Mouse (Mus musculus) right cerebral cortex, postnatal 25 days (tissue): ENCODE results near the gene Cyp4v3.

ENCODE experiments used
- DNase-seq: peaks from one replicate; pipeline ENCODE4 v3.0.0; 2022

Gene Cyp4v3

DNA sequence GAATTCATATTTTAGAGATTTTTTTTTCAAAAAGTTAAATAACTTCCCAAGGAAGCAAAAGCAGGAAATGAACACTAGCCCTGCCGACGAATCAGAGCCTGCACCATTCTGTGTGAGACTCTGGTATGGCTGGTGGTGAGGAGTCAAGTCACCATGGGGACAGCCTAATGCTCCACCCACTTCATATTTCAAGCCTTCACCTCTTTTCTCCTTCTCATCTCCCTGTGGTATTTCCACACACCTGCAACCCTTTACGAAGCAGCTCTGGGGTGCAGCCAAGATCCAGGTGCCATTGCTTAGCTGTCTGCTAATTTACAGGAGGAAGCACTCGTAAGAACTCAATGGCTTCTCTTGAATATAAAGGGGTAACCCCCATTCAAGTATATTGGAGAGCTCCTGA lies 22.0 kb downstream of the Cyp4v3 start:
- no peak for DNase-seq

DNA sequence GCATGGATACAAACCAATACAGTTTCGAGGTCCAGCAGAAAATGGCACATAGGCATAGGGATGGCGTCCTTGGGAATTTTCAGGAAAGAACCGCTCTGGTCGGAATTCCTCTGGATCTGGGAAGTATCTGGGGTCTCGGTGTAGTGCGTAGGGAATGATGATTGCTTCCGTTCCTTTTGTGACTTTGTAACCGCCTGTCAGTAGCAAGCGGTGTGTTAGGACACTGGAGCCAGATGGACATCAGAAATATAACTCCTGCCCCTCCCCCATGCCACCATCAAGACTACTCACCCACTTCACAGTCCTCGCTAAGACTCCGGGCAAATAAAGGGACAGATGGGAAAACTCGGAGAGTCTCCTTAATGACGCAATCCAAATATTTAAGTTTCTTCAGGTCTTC lies 24.6 kb downstream of the Cyp4v3 start, which contains the start of gene Gm45753:
Gm45753 (minus strand) TSS at position 101 of the 400 bp plus-strand sequence.
- DNase-seq: no peak

DNA sequence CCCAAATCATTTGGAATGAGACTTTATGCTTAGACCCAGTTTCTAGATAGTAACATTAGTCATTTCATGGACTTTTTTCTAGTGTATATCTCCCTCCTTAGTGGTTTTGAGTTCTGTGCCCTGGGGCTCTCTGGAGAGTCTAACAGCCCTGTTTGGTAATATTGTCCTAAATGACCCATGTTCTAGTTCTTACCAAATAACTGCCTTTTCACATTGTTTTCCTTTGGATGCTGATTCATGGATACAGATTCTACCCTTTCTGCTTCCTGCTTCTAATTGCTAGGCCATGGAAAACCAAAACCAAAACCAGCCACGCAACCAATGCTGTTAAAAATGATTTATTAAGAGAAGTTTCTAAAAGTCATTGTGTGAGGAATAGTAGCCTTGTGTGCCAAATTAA lies 27.5 kb downstream of the Cyp4v3 start:
- DNase-seq: no peak

DNA sequence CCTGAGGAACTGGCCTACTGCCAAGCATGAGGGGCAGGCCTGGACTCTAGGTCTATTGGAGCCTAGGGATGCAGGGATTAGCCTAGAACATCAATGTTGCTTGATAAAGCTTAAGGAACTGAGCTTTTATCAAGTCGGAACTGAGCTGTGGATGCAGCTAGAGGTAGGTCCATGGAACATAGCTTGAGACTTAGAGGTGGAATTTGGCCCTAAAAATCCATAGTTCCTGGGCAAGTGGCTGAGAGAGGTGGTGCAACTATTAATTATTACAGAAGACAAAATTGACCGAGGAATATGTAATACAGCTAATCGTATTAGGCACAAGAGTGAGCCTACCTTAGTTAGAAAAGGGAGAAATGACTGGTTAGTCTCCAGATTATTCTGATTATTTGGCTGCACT lies 28.7 kb downstream of the Cyp4v3 start:
- DNase-seq: no peak

DNA sequence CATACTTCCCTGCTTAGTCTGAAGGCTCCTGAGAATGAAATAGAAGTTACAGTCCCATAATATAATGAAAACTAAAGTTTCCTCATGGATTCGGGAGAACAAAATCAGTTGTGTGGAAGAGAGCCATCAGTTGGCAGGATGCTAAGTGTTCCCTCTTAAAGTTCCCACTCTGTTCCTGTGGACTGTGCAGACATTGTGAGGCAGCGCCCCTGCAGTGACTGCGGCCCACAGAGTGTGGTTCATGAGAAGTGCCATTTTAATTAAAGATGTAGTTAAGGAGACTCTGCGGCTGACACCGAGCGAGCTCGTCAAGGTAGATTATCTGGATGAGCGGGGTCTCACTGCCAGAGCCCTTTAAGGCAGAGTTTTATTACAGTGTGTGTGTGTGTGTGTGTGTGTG lies 30.6 kb downstream of the Cyp4v3 start:
- DNase-seq: no peak

DNA sequence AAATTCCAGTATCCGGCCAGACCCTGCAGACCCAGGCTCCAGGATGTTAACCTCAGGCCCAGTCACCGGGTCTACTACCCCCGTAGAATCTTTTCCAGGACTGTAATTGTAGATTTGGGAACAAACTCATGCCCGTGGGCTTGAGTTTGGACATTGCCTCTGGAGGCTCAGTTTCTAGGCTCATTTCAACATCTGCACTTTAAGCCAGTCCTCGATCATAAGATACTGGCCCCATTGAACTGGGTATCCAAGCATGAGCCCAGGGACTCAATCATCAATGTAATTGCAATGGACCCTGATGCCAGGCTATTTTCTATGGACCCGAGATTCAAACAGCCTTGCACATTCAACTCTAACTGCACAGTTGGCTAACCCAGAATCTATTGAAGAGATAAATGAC lies 37.7 kb downstream of the Cyp4v3 start:
- DNase-seq: no peak

DNA sequence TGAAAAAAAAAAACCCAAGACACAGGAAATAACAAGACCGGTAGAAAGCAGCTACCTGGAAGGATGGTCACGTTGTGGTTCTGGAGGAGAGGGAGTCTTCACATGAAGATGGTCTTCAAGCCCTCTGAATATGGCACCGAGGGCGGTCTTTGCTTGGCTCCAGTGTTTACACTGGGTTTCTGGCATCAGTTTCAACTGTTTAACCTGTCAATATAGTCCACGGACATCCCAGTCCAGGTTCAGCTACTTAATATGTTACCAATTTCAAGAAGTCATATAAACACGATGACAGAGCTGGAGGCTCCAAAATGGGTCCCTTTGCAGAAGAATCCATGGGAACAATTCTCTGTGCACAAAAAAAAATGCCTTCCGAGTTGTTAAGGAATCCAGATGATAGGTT lies 38.3 kb downstream of the Cyp4v3 start, which contains the start of gene Klkb1:
Klkb1 (minus strand) TSS at position 173 of the 400 bp plus-strand sequence.
- DNase-seq: no peak

DNA sequence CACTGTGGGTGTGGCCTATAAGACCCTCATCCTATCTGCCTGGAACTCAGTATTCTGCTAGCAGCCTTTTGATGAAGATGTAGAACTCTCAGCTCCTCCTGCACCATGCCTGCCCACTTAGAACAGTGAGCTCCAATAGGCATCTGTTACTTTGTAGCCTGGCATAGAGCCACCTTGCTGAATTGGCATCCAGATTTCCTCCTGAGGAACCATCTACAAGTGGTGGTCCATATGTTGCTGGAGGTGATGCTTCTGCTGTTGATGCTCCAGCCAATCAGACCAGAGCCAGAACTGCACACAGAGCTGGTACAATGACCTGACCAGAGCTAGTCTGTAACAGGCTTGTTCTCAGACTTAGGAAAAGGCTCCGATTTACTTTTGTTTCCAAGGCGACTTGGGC lies 41.2 kb downstream of the Cyp4v3 start:
- no peak for DNase-seq

DNA sequence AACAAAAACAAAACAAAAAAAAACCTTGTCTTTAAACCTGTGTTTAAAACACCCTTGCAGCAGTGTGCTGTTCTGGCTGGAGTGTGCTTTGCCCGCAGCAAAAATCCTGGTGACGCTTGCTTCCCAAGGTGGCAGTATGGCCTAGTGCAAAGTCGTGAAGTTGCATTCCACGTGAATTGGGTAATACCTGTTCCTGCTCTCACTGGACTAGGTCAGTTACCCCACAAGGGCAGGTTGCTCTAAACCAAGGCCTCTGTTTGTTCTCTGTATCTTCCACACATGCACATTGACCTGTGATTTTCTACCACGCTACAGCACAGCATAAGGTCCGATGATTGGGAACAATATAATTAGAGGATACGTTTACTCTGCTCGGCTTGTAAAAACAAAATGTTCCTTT lies 51.4 kb downstream of the Cyp4v3 start:
- no peak for DNase-seq

DNA sequence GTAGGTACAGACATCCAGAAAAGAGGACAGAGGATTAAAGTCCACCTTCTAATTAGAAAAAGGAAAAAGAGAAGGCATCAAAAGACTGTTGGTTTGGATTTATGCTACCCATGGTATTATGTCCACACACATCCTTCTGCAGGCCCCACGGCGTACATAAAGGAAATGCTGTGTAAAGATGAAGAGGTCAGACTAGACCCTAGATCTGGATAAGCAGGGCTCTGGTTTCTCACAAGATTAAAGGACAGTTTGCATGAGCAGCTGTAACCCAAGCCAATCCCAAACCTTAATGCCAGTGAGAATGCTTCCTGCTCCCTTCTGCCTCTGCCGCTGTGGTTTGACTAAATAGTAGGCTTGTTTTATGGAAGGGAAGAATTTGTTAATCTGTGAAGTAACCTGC lies 55.6 kb downstream of the Cyp4v3 start:
- DNase-seq: no peak

DNA sequence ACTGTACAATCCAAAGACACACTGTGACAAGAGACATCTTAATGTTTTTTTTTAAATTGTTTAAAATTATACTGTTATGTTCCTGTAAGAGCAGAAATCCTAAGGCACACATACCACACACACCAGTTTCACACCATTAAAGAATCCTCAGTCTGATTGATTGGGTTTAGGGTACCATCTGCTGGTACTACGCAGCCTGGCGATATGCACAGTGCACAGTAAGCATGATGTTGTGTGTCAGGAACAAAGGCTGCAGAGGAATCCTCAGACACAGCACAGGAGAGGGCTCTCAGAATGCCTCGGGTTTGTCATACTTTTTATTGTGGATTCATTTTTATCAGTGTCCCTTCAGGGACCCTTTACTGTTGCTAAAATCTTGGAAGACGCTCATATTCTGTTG lies 58.7 kb downstream of the Cyp4v3 start:
- DNase-seq: no peak

DNA sequence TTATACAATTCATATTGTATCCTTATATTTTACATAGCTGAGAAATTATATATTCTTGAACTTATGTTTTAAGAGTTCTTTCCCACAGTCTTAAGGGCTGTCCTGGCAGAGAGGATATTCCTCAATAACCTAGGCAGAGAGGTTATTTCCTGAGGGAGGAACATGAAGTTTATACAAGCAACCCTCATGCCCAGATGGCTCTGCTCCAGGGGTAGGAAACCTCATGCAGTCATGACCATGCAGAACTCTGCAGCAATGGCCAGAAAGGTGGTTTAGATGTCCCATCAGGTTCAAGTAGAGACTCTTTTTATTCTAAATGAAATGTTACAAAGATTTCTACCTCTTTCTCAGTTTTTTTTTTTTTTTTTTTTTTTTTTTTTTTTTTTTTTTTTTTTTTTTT lies 64.0 kb downstream of the Cyp4v3 start:
- no peak for DNase-seq

DNA sequence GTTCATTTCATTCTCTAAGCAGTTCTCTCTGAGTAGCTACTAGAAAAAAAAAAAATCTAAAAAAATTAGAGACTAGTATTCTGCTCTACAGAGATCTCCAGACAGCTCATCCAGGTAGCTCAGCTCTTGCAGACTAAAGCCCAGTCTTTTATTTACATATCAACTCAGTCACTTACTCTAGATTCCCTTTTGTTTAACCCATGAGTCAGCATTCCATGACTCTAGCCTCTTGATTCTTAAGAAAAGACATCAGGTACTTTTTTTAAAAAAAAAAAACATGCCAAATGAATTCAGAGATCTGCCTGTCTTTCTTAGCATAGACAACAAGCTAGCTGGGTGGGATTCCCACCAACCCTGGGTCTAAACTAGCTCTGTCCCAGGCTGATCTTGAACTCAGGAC lies 64.5 kb downstream of the Cyp4v3 start:
- no peak for DNase-seq

DNA sequence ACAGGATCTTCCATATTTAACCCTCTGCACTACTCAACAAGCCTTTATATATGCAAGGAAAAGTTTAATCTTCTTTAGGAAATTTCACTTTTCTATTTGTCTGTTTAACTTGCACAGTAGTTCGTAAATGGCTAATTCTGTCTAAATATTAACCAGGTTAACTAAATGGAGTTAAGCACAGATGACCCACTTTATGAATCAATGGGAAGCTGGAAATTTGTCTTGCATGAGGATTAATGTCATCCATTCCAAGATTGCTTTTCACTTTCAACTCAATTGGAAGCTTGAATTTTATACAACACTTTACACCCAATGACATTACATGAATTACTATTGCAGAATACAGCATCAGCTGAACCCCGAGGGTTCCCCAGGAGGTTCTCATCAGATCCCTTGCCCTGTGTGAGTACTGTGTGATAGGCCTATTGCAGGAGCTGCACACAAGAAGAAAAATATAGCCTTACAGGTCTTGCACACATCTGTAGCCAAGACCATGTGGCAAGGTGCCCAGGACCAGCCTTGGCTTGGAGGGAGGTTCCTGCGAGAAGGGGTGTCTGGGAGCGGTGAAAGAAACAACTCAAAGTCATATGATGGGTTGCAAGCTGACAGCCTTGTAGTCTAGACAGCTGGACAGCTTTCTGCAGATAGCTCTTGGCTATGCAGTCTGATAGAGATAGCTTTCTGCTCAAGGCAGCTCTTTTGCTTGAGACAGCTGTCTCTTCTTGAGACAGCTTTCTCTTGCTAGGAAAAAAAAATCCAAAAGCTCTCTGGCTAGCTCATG lies 65.2 kb downstream of the Cyp4v3 start:
- DNase-seq: no peak

DNA sequence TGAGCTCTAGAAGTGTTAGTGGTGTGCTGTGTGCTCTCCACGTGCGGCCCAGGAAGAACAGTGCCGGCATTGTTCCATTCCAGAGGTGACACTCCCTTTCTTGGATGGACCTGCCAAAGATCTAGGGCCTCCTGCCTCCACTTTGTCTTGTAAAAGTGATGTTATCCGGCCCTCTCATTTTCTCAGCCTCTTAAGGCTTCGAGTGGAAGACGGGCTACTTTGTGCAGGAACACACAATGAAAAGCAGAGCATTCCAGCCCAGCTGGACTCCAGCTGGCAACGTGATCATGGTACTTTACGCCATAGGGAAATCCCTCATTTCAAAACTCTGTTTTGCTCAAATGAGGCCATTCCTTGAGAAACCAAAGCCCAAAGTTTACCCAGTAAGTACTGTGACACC lies 66.0 kb downstream of the Cyp4v3 start:
- DNase-seq: no peak

DNA sequence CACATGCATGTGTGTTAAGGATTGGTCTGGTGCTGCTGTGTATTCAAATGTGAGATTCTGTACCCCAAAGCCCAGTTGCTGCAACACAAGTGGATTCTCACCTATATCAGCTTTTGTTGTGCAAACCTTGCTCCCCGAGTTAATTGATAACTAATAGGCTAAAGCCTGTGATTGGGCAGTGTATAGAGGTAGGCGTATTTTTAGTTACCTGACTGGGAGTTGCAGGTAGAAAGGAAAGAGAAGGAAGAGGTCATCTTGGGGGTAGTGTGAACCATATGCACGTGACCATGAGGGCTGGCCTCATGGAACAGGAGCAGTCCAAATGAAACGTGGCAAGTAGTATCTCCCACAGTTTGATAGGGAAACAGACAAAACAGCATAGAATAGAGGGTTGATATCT lies 68.1 kb downstream of the Cyp4v3 start:
- DNase-seq: no peak

DNA sequence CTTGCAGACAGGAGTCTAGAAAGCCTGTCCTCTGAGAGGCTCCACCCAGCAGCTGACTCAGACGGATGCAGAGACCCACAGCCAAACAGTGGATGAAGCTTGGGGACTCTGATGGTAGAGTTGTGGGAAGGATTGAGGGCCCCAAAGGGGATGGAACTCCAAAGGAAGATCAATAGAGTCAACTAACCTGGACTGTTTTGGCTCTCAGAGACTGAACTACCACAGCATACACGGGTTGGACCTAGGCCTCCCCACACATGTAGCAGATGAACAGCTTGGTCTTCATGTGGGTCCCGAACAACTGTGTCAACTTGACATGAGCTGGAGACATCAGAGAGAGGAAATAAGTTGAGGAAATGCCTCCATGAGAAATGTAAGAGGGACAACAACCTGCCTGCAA lies 70.2 kb downstream of the Cyp4v3 start:
- DNase-seq: no peak

DNA sequence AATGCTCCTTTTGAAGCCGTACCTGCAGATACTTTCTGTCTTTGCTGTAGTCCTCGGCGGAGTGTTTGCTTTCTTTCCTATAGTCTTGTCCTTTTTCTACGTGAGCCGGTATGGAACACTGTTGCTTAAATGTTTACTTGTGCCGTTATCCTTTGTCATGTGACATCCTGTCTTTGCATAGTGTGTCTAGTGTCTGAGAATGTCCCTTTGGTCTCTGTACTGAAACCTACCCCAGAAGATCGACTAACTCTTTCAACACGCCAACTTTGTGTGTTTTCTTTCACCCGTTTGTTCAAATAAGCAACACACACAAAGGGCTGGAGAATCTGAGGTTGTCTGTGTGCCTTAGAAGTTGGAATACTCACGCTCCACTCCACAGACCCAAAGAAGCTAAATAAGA lies 71.1 kb downstream of the Cyp4v3 start, which contains the start of gene F11:
F11 (minus strand) TSS at position 112 of the 400 bp plus-strand sequence.
- DNase-seq: no peak

DNA sequence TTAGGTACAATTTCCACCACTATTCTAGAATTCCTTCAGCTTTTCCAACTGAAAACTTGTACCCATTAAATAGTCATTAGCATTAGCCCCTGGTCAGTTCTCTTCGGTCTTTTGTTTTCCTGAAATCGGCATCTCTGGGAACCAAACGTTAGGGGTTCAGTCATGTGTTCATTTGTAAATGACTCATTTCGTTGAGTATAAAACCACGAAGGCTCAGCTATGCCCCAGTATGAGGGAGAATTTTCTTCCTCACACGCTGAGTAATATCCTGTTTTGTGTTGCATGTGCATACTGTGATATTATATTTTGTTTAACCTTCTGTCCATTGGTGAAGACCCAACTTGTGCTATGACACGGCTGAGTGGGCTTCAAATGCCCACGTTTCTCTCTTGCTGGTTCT lies 74.6 kb downstream of the Cyp4v3 start:
- no peak for DNase-seq

DNA sequence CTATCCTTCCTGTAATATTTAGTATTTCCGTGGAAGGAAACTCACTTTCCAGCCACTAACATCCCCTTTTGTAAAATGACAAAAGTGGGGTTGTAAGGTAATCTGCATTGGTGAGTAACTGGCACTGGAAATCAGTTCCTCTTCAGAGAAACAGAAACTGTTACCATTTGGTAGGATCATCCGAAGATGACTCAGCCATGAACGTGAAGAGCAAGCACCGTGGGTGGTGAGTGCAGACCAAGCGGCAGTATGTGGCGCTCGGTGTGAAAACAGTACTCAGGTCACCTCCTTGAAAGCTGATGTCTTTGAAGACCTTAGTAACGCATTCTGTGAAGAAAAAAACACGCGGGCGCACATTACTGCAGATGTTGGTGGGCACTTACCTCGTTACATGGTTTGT lies 78.0 kb downstream of the Cyp4v3 start:
- no peak for DNase-seq
